Mouse (Mus musculus) lung, postnatal 0 days (tissue): ENCODE measurements around the gene BC049762.

Source experiments
- CTCF ChIP-seq: IDR thresholded peaks from 2 replicates; pipeline ENCODE4 v1.5.1; 2016; ENCODE audit warnings: antibody characterized with exemption, mild to moderate bottlenecking
- EP300 ChIP-seq: IDR thresholded peaks from 2 replicates; pipeline ENCODE4 v1.6.1; 2016; ENCODE audit warnings: antibody characterized with exemption, mild to moderate bottlenecking, control low read depth

DNA sequence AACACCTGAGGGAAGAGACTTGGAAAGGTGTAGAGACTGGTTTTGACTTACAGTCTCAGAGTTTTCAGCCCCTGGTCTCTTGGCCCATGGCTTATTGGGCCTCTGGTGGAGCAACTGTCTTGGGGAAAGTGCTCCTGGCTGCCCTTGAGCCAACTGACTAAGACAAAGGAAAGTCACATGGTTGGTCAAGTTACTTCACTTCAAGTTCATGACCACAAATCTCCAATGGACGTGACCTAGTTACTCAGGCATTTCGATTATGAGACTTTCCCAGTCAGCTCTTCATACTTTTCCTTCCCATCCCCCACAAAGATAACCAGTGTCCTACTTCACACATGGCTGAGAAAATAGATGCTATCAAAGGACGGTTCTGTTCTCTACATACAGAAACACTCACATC is 55.1 kb downstream of the BC049762 start:
- TF ChIP-seq CTCF, result no peak
- TF ChIP-seq EP300, result no peak
